Mouse (Mus musculus): Measurements from ENCODE around the gene BC030499. TPM values are rescaled to one million over a fixed set of nuclear protein-coding genes. Genes with fewer than 3 reads are reported as not detected.
A peak's percentile ranks its signal among the peaks of the same experiment; 100 is the strongest.

BC030499 gene
- 0.22 TPM in 1 of 2 replicates, not detected in the other for polyA plus RNA-seq (2015; fragmentation: Nextera tagmentation; extraction: Ambion mirVana)

DNA sequence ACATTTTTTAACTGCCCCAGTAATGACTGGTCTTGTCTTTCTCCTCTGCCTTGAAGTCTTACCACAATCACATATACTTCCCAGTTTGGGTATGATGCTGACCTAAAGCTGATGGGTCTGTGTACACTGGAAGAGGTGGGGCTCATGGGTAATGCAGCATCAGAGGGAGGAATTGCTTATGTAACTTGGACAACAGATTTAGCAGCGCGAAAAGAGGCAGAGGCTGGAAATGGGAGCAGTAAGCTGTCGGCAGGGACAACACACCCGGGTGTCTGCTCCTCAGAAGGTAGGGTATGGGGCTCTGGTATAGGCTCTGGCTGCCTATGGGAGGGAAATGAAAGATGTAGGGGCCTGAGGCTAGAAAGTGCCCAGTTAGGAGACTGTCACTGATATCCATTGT, at the start of gene BC030499:
TSS of gene BC030499 (plus strand) at position 188 of the 400 bp plus-strand sequence.
- H3K4me2 ChIP-seq: no peak within 1 kb of the TSS
- H3K4me3 ChIP-seq (replicated peaks): no peak within 1 kb of the TSS
- H3K27me3 ChIP-seq: no peaks in the 10 kb centered on the region
- H3K27ac ChIP-seq (replicated peaks): no peak within 1 kb of the TSS
- ATAC-seq (ENCODE audit: insufficient read depth): no peak
- no peaks in the 10 kb centered on the region for H3K4me1 ChIP-seq (replicated peaks)
- WGBS (ENCODE audit: insufficient replicate concordance): 84% methylated on average over 4 of the region's 4 CpGs
- H3K36me3 ChIP-seq (replicated peaks): peaks cover 62% of the 10 kb centered on the region
- H3K9me3 ChIP-seq (replicated peaks): no peaks in the 10 kb centered on the region
- H3K9ac ChIP-seq: no peak within 1 kb of the TSS

DNA sequence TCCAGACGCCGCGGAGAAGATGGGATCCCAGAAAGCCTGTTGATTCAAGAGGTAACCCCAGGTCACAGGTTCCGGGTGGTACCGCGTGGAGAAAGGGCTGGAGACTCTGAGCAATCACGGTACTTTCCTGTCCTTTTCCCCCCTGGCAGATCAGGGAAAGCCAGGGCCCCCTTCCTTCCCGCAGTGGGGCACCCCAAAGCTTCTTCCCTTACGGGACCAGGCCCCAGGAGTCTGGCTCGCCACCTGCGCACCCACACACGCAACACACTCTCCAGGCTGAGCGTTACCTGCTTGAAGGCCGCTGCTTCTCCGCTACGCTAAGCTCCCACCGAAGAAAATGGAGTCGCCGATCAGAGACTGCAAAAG, 45.4 kb upstream of the BC030499 start:
- Histone ChIP-seq H3K9me3 (replicated peaks) (no peaks in the 10 kb centered on the region), H3K27me3 (no peaks in the 10 kb centered on the region), H3K4me1 (replicated peaks) (peaks cover 43% of the 10 kb centered on the region), H3K27ac (replicated peaks) (peak overlapping the region; percentile 96), H3K4me3 (replicated peaks) (peak overlapping the region; percentile 90), H3K9ac (peak overlapping the region; percentile 88), H3K4me2 (peak overlapping the region; percentile 80), H3K36me3 (replicated peaks) (peaks cover 12% of the 10 kb centered on the region)
- WGBS (ENCODE audit: insufficient replicate concordance): under 1% methylated on average over 19 of the region's 19 CpGs
- peak; percentile 19 for ATAC-seq (ENCODE audit: insufficient read depth)

DNA sequence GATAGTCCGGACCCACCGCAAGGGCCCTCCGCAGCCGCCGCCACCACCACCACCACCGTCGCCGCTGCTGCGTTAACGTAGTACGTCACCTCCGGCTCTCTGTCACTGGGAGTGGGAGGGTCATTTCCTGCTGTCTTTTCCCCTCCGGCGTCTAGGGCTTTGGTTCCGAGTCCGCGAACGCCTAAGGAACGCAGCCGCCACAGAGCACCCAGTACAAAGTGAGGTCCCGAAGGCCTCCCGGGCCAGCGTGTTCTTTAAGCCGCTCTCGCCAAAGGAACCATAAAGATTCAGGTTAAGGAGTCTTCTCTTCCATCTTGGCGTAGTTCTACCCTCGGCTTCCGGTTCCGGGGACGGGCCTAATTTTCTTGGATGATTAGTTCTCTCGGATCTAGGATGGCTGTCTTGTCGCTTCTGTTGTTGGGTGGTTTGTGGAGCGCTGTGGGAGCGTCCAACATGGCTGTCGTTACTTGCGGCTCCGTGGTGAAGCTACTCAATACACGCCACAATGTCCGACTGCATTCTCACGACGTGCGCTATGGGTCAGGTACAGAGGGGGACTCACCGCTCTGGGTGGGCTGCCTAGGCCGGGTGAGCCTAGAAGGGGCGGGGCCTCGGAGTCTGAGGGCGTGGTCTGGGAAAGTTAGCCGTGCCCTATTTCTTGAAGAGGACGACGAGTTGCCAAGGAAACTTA, 44.9 kb upstream of the BC030499 start, which contains the start of the genes Sdf2 and Supt6:
TSS of gene Sdf2 (plus strand) at position 120 of the 691 bp plus-strand sequence.
TSS of gene Supt6 (minus strand) at position 361 of the 691 bp plus-strand sequence.
- ATAC-seq (ENCODE audit: insufficient read depth): peak; percentile 93
- Histone ChIP-seq H3K27ac (replicated peaks) (peak within 1 kb of the TSS; percentile 96), H3K27me3 (no peaks in the 10 kb centered on the region), H3K9me3 (replicated peaks) (no peaks in the 10 kb centered on the region), H3K4me1 (replicated peaks) (peaks cover 43% of the 10 kb centered on the region), H3K36me3 (replicated peaks) (peaks cover 10% of the 10 kb centered on the region), H3K4me2 (peak within 1 kb of the TSS; percentile 80), H3K4me3 (replicated peaks) (peak within 1 kb of the TSS; percentile 90), H3K9ac (peak within 1 kb of the TSS; percentile 88)
- under 1% methylated on average over 50 of the region's 50 CpGs for WGBS (ENCODE audit: insufficient replicate concordance)

DNA sequence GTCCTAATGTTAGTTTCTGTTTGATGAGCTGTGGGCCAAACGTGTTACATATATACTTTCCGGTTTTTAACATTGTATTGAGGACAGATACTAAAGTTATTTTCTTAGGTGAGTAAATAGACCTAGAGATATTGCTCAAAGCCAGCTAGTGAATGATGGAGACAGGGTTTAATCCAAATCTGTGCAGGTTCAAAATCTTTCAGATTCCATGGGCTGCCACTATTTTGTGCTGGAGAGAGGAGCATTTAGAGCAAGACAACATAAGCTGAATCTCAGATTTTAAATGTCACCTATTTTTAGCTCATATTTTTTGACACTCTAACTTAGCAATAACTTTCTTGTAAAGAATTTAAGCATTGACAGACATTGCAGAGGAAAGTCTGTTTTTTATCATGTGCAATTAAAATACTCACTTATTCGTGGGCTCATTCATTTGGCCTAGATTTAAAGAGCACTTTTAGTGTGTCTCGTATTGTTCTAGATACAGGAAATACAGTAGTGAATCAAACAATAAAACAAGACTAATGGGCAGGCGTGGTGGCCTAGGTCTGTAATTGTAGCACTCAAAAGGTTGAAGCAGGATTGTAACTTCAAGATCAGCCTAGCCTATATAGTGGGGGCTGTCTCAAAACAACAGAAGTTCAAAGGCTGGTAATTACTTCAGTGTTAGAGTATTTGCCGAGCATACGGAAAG, 44.2 kb upstream of the BC030499 start:
- no peaks in the 10 kb centered on the region for H3K27me3 ChIP-seq
- no peaks in the 10 kb centered on the region for H3K9me3 ChIP-seq (replicated peaks)
- peaks cover 43% of the 10 kb centered on the region for H3K4me1 ChIP-seq (replicated peaks)
- H3K9ac ChIP-seq: peak overlapping the region; percentile 88
- WGBS (ENCODE audit: insufficient replicate concordance): 47% methylated on average over 7 of the region's 7 CpGs
- peak overlapping the region; percentile 96 for H3K27ac ChIP-seq (replicated peaks)
- peaks cover 14% of the 10 kb centered on the region for H3K36me3 ChIP-seq (replicated peaks)
- peak overlapping the region; percentile 80 for H3K4me2 ChIP-seq
- H3K4me3 ChIP-seq (replicated peaks): peak overlapping the region; percentile 90
- no peak for ATAC-seq (ENCODE audit: insufficient read depth)

DNA sequence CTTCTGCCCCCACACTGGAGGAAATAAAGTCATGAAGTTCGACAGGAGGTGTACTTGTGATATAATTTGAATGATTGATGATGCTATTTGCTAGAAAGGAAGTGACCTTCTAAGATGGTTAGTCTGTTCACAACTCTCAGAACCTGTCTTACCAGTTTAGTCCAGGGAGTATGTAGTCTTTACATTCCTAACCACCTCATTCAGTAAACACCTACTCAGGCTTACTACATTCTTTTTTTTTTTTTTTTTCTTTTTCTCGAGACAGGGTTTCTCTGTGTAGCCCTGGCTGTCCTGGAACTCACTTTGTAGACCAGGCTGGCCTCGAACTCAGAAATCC, 43.7 kb upstream of the BC030499 start:
- no peak overlapping the region for H3K9ac ChIP-seq

DNA sequence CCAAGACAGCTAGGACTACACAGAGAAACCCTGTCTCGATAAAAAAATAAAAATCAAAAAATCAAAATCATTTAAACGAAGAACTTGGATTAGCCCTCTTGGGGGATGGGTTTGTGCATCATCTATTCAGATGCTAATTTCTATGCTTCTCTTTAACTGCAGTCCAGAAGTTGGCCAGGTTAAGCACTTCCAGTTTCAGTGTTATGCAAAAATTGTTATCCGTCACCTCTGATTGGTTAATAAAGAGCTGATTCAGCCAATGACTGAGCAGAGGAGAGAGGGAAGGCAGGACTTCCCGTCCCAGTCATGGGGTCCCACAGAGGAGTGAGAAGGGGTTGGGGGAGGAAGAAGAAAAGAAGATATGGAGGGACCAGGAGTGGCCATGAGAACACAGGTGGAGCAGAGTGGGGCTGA, 42.9 kb upstream of the BC030499 start:
- H3K4me3 ChIP-seq (replicated peaks): peak overlapping the region; percentile 28
- H3K4me1 ChIP-seq (replicated peaks): peaks cover 41% of the 10 kb centered on the region
- H3K27ac ChIP-seq (replicated peaks): no peak overlapping the region
- H3K4me2 ChIP-seq: peak overlapping the region; percentile 51
- peaks cover 25% of the 10 kb centered on the region for H3K36me3 ChIP-seq (replicated peaks)
- H3K9me3 ChIP-seq (replicated peaks): no peaks in the 10 kb centered on the region
- H3K9ac ChIP-seq: 0 out of 2 replicates have a peak overlapping the region, but pooled peaks have one; percentile 9
- 45% methylated on average over 4 of the region's 4 CpGs for WGBS (ENCODE audit: insufficient replicate concordance)
- no peak for ATAC-seq (ENCODE audit: insufficient read depth)
- H3K27me3 ChIP-seq: no peaks in the 10 kb centered on the region

More for the DNA sequence above, 43.7 kb upstream of the BC030499 start:
- Histone ChIP-seq H3K4me1 (replicated peaks) (peaks cover 43% of the 10 kb centered on the region), H3K36me3 (replicated peaks) (peaks cover 19% of the 10 kb centered on the region), H3K4me3 (replicated peaks) (peak overlapping the region; percentile 90), H3K27me3 (no peaks in the 10 kb centered on the region), H3K27ac (replicated peaks) (no peak overlapping the region), H3K4me2 (peak overlapping the region; percentile 80), H3K9me3 (replicated peaks) (no peaks in the 10 kb centered on the region)
- ATAC-seq (ENCODE audit: insufficient read depth): no peak
- WGBS (ENCODE audit: insufficient replicate concordance): 38% methylated on average over 3 of the region's 3 CpGs

DNA sequence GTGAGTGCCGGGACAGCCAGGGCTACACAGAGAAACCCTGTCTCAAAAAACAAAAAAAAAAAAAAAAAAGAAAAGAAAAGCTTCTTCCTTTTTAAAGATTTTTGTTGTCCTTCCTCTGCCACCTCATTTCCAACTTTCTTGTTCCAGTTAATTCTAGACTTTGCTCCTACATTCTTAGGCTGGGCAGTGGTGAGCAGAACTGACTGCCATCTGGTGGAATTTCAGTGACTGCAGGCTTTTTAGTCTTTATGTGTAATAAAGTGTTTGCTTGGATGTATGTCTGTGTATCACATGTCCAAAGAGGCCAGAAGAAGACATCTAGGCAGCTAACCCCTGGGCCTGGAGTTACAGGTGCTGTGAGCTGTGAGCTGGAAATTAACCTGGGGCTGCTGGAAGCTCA, 34.0 kb upstream of the BC030499 start:
- peaks cover 4% of the 10 kb centered on the region; the same call in 1 of the 2 replicates for H3K4me1 ChIP-seq (replicated peaks)
- ATAC-seq (ENCODE audit: insufficient read depth): no peak

DNA sequence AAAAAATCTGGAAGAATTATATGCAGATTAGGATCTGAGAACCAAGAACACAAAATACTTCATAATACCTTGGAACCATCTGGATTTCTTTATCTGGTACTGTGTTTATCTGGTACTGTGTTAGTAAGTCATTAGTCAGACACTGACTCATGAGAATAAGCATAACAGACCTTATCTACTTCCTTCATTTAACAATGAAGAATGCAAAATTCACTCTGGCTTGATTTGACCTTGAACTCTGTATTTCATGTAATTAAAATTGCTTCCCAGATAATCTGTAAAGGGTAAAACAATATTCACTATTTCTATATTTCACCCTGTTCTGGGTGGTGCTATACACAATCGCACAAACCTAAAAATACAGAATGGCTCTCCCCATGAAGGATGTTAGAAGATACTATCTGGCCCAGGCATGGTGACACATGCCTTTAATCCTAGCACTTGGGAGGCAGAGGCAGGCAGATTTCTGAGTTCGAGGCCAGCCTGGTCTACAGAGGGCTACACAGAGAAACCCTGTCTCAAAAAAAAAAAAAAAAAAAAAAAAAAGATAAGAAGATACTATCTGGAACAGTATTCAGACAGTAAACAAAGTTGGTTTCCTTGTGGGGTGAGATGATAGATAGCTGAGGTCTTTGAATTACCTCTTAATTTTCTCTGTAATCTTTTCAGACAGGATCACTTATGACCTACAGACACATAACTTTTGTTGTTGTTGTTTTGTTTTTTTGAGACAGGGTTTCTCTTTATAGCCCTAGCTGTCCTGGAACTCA, 30.0 kb upstream of the BC030499 start:
- no peak for ATAC-seq (ENCODE audit: insufficient read depth)
- Histone ChIP-seq H3K27ac (replicated peaks) (no peak overlapping the region), H3K9ac (peak overlapping the region; percentile 50; the same call in 1 of the 2 replicates), H3K36me3 (replicated peaks) (peaks cover 24% of the 10 kb centered on the region), H3K4me1 (replicated peaks) (peaks cover 20% of the 10 kb centered on the region), H3K9me3 (replicated peaks) (no peaks in the 10 kb centered on the region), H3K4me3 (replicated peaks) (peak overlapping the region; percentile 92), H3K27me3 (0 out of 2 replicates have a peak, but pooled peaks cover 3% of the 10 kb centered on the region), H3K4me2 (peak overlapping the region; percentile 95)
- WGBS (ENCODE audit: insufficient replicate concordance): 79% methylated on average over 2 of the region's 2 CpGs

More for the DNA sequence above, 34.0 kb upstream of the BC030499 start:
- Histone ChIP-seq H3K27me3 (0 out of 2 replicates have a peak, but pooled peaks cover 3% of the 10 kb centered on the region), H3K4me2 (no peak overlapping the region), H3K9me3 (replicated peaks) (no peaks in the 10 kb centered on the region), H3K9ac (no peak overlapping the region), H3K27ac (replicated peaks) (no peak overlapping the region), H3K4me3 (replicated peaks) (no peak overlapping the region), H3K36me3 (replicated peaks) (peaks cover 29% of the 10 kb centered on the region)
- WGBS (ENCODE audit: insufficient replicate concordance): 80% methylated on average over 1 of the region's 1 CpGs

DNA sequence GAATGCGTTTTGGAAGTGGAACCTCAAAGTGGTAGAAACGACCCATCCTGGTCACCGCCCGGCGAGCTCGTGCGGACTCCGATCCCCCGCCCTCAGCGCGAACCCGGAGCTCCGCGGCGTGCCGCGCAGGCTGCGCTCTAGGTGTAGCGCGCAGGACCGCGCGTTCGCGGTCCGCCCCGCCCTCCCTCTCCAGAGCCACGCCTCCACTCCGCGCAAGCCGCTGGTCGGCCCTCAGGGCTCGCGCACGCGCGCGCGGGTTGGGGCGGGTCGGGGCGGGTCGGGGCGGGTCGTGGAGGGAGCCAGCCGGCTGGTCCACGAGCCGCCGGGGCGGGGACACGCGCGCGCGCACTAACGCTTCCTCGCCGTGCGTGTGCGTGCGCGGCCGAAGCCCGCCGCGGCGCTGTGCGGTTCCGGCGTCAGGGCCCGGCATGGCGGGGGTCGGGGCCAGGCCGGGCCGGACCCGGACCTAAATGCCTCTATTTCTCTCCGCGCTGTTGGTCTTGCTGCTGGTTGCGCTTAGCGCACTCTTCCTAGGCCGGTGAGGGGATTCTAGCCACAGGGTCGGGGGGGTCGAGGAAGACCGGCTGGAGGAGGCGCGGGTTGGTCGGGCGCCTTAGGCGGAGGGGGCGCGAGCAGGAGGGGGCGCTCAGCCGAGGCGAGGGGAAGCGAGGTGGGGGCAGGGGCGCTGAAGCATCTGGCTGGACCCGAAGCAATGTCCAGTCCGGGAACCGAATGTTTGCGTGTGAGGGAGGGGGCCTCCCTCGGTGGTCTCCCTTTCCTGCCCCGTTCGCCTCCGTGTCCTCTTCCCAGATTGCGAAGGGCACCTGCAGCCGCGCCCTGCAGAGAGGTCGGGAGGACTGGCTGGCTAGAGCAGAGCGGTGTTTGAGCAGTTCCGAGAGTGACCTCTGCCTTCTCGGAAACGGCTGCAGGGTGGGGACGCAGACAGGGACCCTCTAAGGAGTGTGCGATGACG, 29.0 kb upstream of the BC030499 start, which contains the start of gene 2610507B11Rik:
TSS of gene 2610507B11Rik (plus strand) at position 373 of the 973 bp plus-strand sequence.
- H3K36me3 ChIP-seq (replicated peaks): peaks cover 32% of the 10 kb centered on the region
- 0 out of 2 replicates have a peak, but pooled peaks cover 3% of the 10 kb centered on the region for H3K27me3 ChIP-seq
- peak; percentile 98 for ATAC-seq (ENCODE audit: insufficient read depth)
- peak within 1 kb of the TSS; percentile 83 for H3K27ac ChIP-seq (replicated peaks)
- peak within 1 kb of the TSS; percentile 82 for H3K9ac ChIP-seq
- under 1% methylated on average over 115 of the region's 115 CpGs for WGBS (ENCODE audit: insufficient replicate concordance)
- peak within 1 kb of the TSS; percentile 92 for H3K4me3 ChIP-seq (replicated peaks)
- peak within 1 kb of the TSS; percentile 95 for H3K4me2 ChIP-seq
- no peaks in the 10 kb centered on the region for H3K9me3 ChIP-seq (replicated peaks)
- H3K4me1 ChIP-seq (replicated peaks): peaks cover 20% of the 10 kb centered on the region

DNA sequence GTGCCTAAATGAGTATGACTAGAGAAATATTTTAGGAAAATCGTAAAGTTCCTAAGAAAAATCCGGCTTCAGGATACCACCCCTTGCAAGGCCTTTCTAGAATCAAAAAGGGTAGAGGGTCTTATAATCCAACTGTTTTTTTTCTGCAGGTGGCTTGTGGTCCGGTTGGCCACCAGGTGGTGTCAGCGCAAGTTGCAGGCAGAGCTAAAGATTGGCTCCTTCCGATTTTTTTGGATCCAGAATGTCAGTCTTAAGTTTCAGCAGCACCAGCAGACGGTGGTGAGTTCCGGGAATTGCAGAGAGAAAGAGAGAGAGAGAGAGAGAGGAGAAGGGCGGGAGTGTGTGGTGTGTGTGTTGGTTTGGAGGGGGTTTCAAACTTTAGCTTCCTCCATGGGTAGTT, 28.1 kb upstream of the BC030499 start:
- no peak for ATAC-seq (ENCODE audit: insufficient read depth)
- H3K9me3 ChIP-seq (replicated peaks): no peaks in the 10 kb centered on the region
- peak overlapping the region; percentile 83 for H3K27ac ChIP-seq (replicated peaks)
- peak overlapping the region; percentile 92 for H3K4me3 ChIP-seq (replicated peaks)
- peaks cover 41% of the 10 kb centered on the region for H3K36me3 ChIP-seq (replicated peaks)
- peak overlapping the region; percentile 95 for H3K4me2 ChIP-seq
- H3K9ac ChIP-seq: peak overlapping the region; percentile 82
- WGBS (ENCODE audit: insufficient replicate concordance): 2% methylated on average over 8 of the region's 8 CpGs
- H3K4me1 ChIP-seq (replicated peaks): peaks cover 20% of the 10 kb centered on the region
- H3K27me3 ChIP-seq: 0 out of 2 replicates have a peak, but pooled peaks cover 3% of the 10 kb centered on the region
